Mouse (Mus musculus): ENCODE data around the gene Gm20604.

GRCm38 (mm10) chr12:102700453-102700852 lies 58.0 kb downstream of the Gm20604 start:
- TF ChIP-seq CTCF (IDR thresholded peaks at IDR 0.05; ENCODE audit: borderline replicate concordance, control insufficient read depth, extremely low read depth, insufficient read depth, low read length, poor library complexity): no peak
- no peak for TF ChIP-seq POLR2A (IDR thresholded peaks at IDR 0.05; ENCODE audit: control insufficient read depth, extremely low read depth, insufficient read depth, low read length, poor library complexity)
